Mouse (Mus musculus) heart, adult 2 months (tissue): ENCODE results near the gene Serpina10. TPM values are rescaled to one million over a fixed set of nuclear protein-coding genes. Genes with fewer than 3 reads are reported as not detected.

Experiments used
- DNase-seq, 2 experiments: peaks; one replicate each; pipeline ENCODE4 v3.0.0; 2021
- H3K27ac ChIP-seq: fragments of 200-600 bp; 2 replicates; pipeline ENCODE4 v1.8.1; 2022
- H3K27me3 ChIP-seq: fragments of 200-500 bp; 2 replicates; pipeline ENCODE4 v1.6.1; 2012; ENCODE audit warnings: mild to moderate bottlenecking, low read length, inconsistent platforms, mixed read lengths; ENCODE audit not compliant: control insufficient read depth, insufficient read depth
- H3K36me3 ChIP-seq: fragments of 200-500 bp; 2 replicates; pipeline ENCODE4 v1.6.1; 2012; ENCODE audit warnings: low read length, inconsistent platforms; ENCODE audit not compliant: control insufficient read depth, insufficient read depth
- H3K4me1 ChIP-seq: fragments of 200-500 bp; 2 replicates; pipeline ENCODE4 v1.6.1; 2011; ENCODE audit warnings: low read length; ENCODE audit not compliant: control insufficient read depth, insufficient read depth
- H3K4me3 ChIP-seq: fragments of 200-600 bp; 2 replicates; pipeline ENCODE4 v1.8.1; 2022
- H3K79me2 ChIP-seq: fragments of 200-500 bp; replicated peaks from 2 replicates; pipeline ENCODE4 v1.6.1; 2012; ENCODE audit warnings: mild to moderate bottlenecking, inconsistent platforms, low read length, moderate library complexity, mixed read lengths; ENCODE audit not compliant: control insufficient read depth, insufficient read depth
- H3K9ac ChIP-seq: fragments of 200-500 bp; 2 replicates; pipeline ENCODE4 v1.6.1; 2012; ENCODE audit warnings: low read depth, mild to moderate bottlenecking, control low read depth, inconsistent platforms, low read length, mixed read lengths
- CTCF ChIP-seq: fragments of 200-600 bp; IDR thresholded peaks from 2 replicates; pipeline ENCODE4 v1.8.1; 2022; ENCODE audit warnings: antibody characterized with exemption, mild to moderate bottlenecking, moderate library complexity
- EP300 ChIP-seq: fragments of 200-500 bp; IDR thresholded peaks from 2 replicates; pipeline ENCODE4 v1.6.1; 2011; ENCODE audit warnings: low read depth, low read length, control low read depth; ENCODE audit not compliant: insufficient read depth
- POLR2A ChIP-seq: fragments of 200-500 bp; IDR thresholded peaks from 2 replicates; pipeline ENCODE4 v1.6.1; 2011; ENCODE audit warnings: mild to moderate bottlenecking, low read depth, low read length, control low read depth; ENCODE audit not compliant: insufficient read depth
- WGBS: fragments of 180-500 bp; shearing (Covaris S2); methylation state at CpG from one replicate; pipeline ENCODE4 v1.1.7; 2018; 5-methylcytosine and 5-hydroxymethylcytosine counted together
- intact Hi-C: fragments of 180-260 bp; cut with DNase I; formaldehyde crosslinking; loops from one replicate; pipeline ENCODE4 v1.15.1; 2025
- polyA plus RNA-seq: library from polyadenylated mRNA; depleted of rRNA; stranded (reverse); fragments of >200 nt; gene quantifications from 2 replicates; pipeline ENCODE4 v1.2.3, GENCODE M21; 2012
- total RNA-seq, 2 experiments: library from RNA; stranded (reverse); gene quantifications; 2 replicates each; pipeline ENCODE4 v1.2.3; 2021

The Serpina10 gene
- total and polyA plus RNA-seq, 3 experiments: not detected

DNA sequence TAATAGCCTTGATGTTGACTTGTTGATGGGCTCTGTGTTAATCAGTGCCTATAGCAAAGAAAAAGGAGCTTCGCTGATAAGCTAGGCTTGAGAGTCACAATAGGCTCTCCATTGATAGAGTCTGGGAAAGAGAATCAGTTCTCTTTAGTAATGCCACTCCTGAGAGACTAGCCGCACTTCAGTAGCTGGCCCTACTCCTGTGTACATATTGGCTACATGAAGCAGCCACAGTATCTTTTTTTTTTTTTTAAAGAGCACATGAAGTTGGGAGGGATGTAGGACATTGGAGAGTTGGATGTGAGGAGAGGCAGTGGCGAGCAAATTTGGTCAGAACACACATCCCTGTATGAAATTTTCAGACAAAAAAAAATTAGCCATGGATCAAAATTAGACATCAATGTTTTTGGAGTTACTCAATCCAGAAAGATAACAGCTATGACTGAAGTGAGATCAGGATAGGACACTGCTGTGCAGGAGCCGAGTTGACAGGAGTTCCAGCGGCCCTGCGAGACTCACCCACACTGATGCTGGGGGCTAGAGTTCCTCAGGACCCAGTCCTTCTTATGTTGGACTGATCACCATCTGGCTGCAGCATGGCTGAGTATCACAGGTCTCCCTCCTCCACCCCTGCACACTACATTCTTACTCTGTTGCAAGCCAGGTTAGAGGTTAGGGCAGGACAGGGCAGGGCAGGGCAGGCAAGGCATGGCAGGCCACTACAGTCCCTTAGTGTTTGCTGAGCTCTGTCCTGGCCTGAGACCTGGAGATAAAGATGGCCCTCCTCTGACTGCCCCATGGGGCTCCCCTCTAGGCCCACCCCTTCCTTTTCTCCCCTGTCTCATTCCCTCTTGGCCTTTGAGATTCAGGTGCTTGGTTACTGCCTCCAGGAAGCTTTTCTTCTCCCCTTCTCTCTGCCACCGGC lies 24.1 kb upstream of the Serpina10 start:
- H3K9ac ChIP-seq: no peak overlapping the region
- no peaks in the 10 kb centered on the region for H3K79me2 ChIP-seq
- TF ChIP-seq POLR2A (no peak), EP300 (no peak), CTCF (no peak)
- no peak overlapping the region for H3K4me3 ChIP-seq
- no peaks in the 10 kb centered on the region for H3K4me1 ChIP-seq
- H3K27me3 ChIP-seq: no peaks in the 10 kb centered on the region
- no peaks in the 10 kb centered on the region for H3K36me3 ChIP-seq
- intact Hi-C loops: no loop called here
- H3K27ac ChIP-seq: no peak overlapping the region
- 79% methylated on average over 7 of the region's 7 CpGs for WGBS
- no peak for DNase-seq

- H3K27me3 ChIP-seq: no peaks in the 10 kb centered on the region
- DNase-seq: no peak
- no peak overlapping the region for H3K9ac ChIP-seq
- no peaks in the 10 kb centered on the region for H3K4me1 ChIP-seq
- no peaks in the 10 kb centered on the region for H3K79me2 ChIP-seq
- 97% methylated on average over 2 of the region's 2 CpGs for WGBS
- no peak overlapping the region for H3K4me3 ChIP-seq
- no peak overlapping the region for H3K27ac ChIP-seq
- intact Hi-C loops: no loop called here
- no peaks in the 10 kb centered on the region for H3K36me3 ChIP-seq
- no peak for TF ChIP-seq POLR2A
- no peak for TF ChIP-seq CTCF
- TF ChIP-seq EP300: no peak
These were observed 22.6 kb upstream of the Serpina10 start for GRCm38 (mm10) chr12:103653836-103654235.

DNA sequence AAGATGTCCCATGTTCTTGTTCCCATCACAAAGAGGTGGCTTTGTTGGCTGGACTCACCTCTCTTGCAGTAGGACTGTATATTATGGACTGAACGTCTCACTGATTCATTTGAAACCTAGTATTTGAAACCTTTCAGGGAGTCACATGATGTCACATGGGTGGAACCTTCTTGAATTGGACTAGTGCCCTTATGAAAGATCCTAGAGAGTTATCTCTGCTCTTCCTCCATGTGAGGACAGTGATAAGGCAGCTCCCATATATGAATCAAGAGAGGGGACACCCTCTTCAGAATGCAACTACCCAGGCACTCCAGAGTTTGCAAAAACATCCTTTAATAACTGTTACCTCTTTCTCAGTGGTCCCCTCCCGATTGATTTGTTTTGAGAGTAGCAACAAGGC lies 15.1 kb upstream of the Serpina10 start:
- 64% methylated on average over 2 of the region's 2 CpGs for WGBS
- intact Hi-C loops: no loop called here

GRCm38 (mm10) chr12:103644601-103645000 lies 13.4 kb upstream of the Serpina10 start:
- Histone ChIP-seq H3K9ac (no peak overlapping the region), H3K27me3 (no peaks in the 10 kb centered on the region), H3K36me3 (no peaks in the 10 kb centered on the region), H3K4me3 (no peak overlapping the region), H3K4me1 (no peaks in the 10 kb centered on the region), H3K27ac (no peak overlapping the region), H3K79me2 (no peaks in the 10 kb centered on the region)
- TF ChIP-seq POLR2A (no peak), EP300 (no peak), CTCF (no peak)
- intact Hi-C loops: loop anchor here (5.0 kb wide), 1 partner anchor 102 kb away; no protein-coding TSS in a partner anchor
- WGBS: 29% methylated on average over 5 of the region's 5 CpGs
- DNase-seq: no peak

More for the DNA sequence above, 15.1 kb upstream of the Serpina10 start:
- H3K9ac ChIP-seq: no peak overlapping the region
- H3K4me3 ChIP-seq: no peak overlapping the region
- no peaks in the 10 kb centered on the region for H3K27me3 ChIP-seq
- TF ChIP-seq CTCF (no peak), POLR2A (no peak), EP300 (no peak)
- no peak overlapping the region for H3K27ac ChIP-seq
- H3K36me3 ChIP-seq: no peaks in the 10 kb centered on the region
- no peaks in the 10 kb centered on the region for H3K79me2 ChIP-seq
- no peaks in the 10 kb centered on the region for H3K4me1 ChIP-seq
- no peak for DNase-seq

GRCm38 (mm10) chr12:103643818-103644217 lies 12.6 kb upstream of the Serpina10 start:
- H3K36me3 ChIP-seq: no peaks in the 10 kb centered on the region
- no peak for DNase-seq
- TF ChIP-seq CTCF (no peak), POLR2A (no peak), EP300 (no peak)
- H3K4me3 ChIP-seq: no peak overlapping the region
- 74% methylated on average over 3 of the region's 3 CpGs for WGBS
- H3K27ac ChIP-seq: no peak overlapping the region
- no peak overlapping the region for H3K9ac ChIP-seq
- no peaks in the 10 kb centered on the region for H3K27me3 ChIP-seq
- H3K79me2 ChIP-seq: no peaks in the 10 kb centered on the region
- intact Hi-C loops: loop anchor here (5.0 kb wide), 1 partner anchor 102 kb away; no protein-coding TSS in a partner anchor
- no peaks in the 10 kb centered on the region for H3K4me1 ChIP-seq

DNA sequence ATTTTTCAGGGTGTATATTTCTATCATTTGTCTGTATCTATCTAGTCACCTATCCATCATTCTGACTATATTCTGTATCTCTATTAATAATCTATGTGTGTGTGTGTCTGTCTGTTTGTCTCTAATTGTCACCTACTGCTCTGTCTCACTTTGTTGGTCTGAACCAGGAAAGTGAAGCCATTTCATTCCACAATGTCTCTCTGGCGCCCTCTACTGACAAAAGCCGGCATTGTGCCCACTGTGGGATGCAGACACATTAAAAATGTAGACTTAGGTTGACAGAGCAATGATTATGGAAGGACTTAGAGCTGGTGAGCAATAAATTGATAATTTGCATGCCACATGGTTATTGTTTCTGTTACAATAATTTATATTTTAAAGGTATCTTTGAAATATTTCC lies 12.1 kb upstream of the Serpina10 start:
- Histone ChIP-seq H3K36me3 (no peaks in the 10 kb centered on the region), H3K27me3 (no peaks in the 10 kb centered on the region), H3K9ac (no peak overlapping the region), H3K4me1 (no peaks in the 10 kb centered on the region), H3K27ac (no peak overlapping the region), H3K4me3 (no peak overlapping the region), H3K79me2 (no peaks in the 10 kb centered on the region)
- intact Hi-C loops: loop anchor here (5.0 kb wide), 1 partner anchor 101 kb away; no protein-coding TSS in a partner anchor
- peak; percentile 31 to 79 for DNase-seq
- 0% methylated on average over 2 of the region's 2 CpGs for WGBS
- TF ChIP-seq POLR2A (no peak), EP300 (no peak), CTCF (peak; percentile 96)
